Mouse (Mus musculus): ENCODE measurements around the gene Stk16. TPM values are rescaled to one million over a fixed set of nuclear protein-coding genes. Genes with fewer than 3 reads are reported as not detected.

The Stk16 gene
- total and polyA plus RNA-seq, 3 experiments: 72.6 to 114 (median 78.2) TPM

GRCm38 (mm10) chr1:75216797-75217585 lies 6.4 kb downstream of the Stk16 start:
- Histone ChIP-seq H3K27me3 (ENCODE audit: insufficient read depth, low read length) (peaks cover 6% of the 10 kb centered on the region; the same call in 1 of the 2 replicates), H3K4me3 (ENCODE audit: low read depth, low read length) (peak overlapping the region; percentile 76), H3K9me3 (replicated peaks) (no peaks in the 10 kb centered on the region), H3K4me1 (ENCODE audit: insufficient read depth, low read depth, low read length) (peaks cover 81% of the 10 kb centered on the region), H3K36me3 (replicated peaks) (peaks cover 60% of the 10 kb centered on the region)
- ATAC-seq (ENCODE audit: extremely low read depth, insufficient number of reproducible peaks, low FRiP score, poor library complexity, severe bottlenecking) (peak; percentile 4; the same call in 1 of the 2 replicates), DNase-seq (ENCODE audit: low spot score) (peak; percentile 57)
- TF ChIP-seq POLR2AphosphoS5 (IDR thresholded peaks at IDR 0.05; ENCODE audit: insufficient replicate concordance, low read depth, low read length): no peak
- 0 out of 2 replicates have a peak, but pooled peaks have one; percentile 11 for TF ChIP-seq TAL1 (conservative IDR thresholded peaks at IDR 0.05; ENCODE audit: low read depth, low read length)
- TF ChIP-seq GATA1 (IDR thresholded peaks at IDR 0.05; ENCODE audit: borderline replicate concordance, low read length): no peak
- no peak for TF ChIP-seq GATA2 (IDR thresholded peaks at IDR 0.05; ENCODE audit: borderline replicate concordance, low read depth, low read length)
- no peak for TF ChIP-seq CTCF (IDR thresholded peaks at IDR 0.05; ENCODE audit: low read depth, low read length)

GRCm38 (mm10) chr1:75217893-75218226 lies 7.2 kb downstream of the Stk16 start:
- ATAC-seq (ENCODE audit: extremely low read depth, insufficient number of reproducible peaks, low FRiP score, poor library complexity, severe bottlenecking) (no peak), DNase-seq (ENCODE audit: low spot score) (no peak)
- peak overlapping the region; percentile 76 for H3K4me3 ChIP-seq (ENCODE audit: low read depth, low read length)
- H3K36me3 ChIP-seq (replicated peaks): peaks cover 52% of the 10 kb centered on the region
- H3K4me1 ChIP-seq (ENCODE audit: insufficient read depth, low read depth, low read length): peaks cover 74% of the 10 kb centered on the region
- H3K9me3 ChIP-seq (replicated peaks): no peaks in the 10 kb centered on the region
- no peak for TF ChIP-seq TAL1 (conservative IDR thresholded peaks at IDR 0.05; ENCODE audit: low read depth, low read length)
- TF ChIP-seq GATA2 (IDR thresholded peaks at IDR 0.05; ENCODE audit: borderline replicate concordance, low read depth, low read length): no peak
- TF ChIP-seq GATA1 (IDR thresholded peaks at IDR 0.05; ENCODE audit: borderline replicate concordance, low read length): no peak
- TF ChIP-seq CTCF (IDR thresholded peaks at IDR 0.05; ENCODE audit: low read depth, low read length): no peak
- no peak for TF ChIP-seq POLR2AphosphoS5 (IDR thresholded peaks at IDR 0.05; ENCODE audit: insufficient replicate concordance, low read depth, low read length)
- peaks cover 6% of the 10 kb centered on the region; the same call in 1 of the 2 replicates for H3K27me3 ChIP-seq (ENCODE audit: insufficient read depth, low read length)

- peaks cover 6% of the 10 kb centered on the region; the same call in 1 of the 2 replicates for H3K27me3 ChIP-seq (ENCODE audit: insufficient read depth, low read length)
- peaks cover 74% of the 10 kb centered on the region for H3K4me1 ChIP-seq (ENCODE audit: insufficient read depth, low read depth, low read length)
- H3K9me3 ChIP-seq (replicated peaks): no peaks in the 10 kb centered on the region
- ATAC-seq (ENCODE audit: extremely low read depth, insufficient number of reproducible peaks, low FRiP score, poor library complexity, severe bottlenecking) (peak; percentile 48), DNase-seq (ENCODE audit: low spot score) (peak; percentile 85)
- peaks cover 46% of the 10 kb centered on the region for H3K36me3 ChIP-seq (replicated peaks)
- TF ChIP-seq POLR2AphosphoS5 (IDR thresholded peaks at IDR 0.05; ENCODE audit: insufficient replicate concordance, low read depth, low read length): no peak
- no peak for TF ChIP-seq GATA2 (IDR thresholded peaks at IDR 0.05; ENCODE audit: borderline replicate concordance, low read depth, low read length)
- TF ChIP-seq GATA1 (IDR thresholded peaks at IDR 0.05; ENCODE audit: borderline replicate concordance, low read length): no peak
- no peak for TF ChIP-seq TAL1 (conservative IDR thresholded peaks at IDR 0.05; ENCODE audit: low read depth, low read length)
- TF ChIP-seq CTCF (IDR thresholded peaks at IDR 0.05; ENCODE audit: low read depth, low read length): no peak
- peak overlapping the region; percentile 76 for H3K4me3 ChIP-seq (ENCODE audit: low read depth, low read length)
Observed at GRCm38 (mm10) chr1:75218227-75219001, 7.8 kb downstream of the Stk16 start.

GRCm38 (mm10) chr1:75219078-75219477 lies 8.4 kb downstream of the Stk16 start:
- Histone ChIP-seq H3K27me3 (ENCODE audit: insufficient read depth, low read length) (peaks cover 6% of the 10 kb centered on the region; the same call in 1 of the 2 replicates), H3K9me3 (replicated peaks) (no peaks in the 10 kb centered on the region), H3K36me3 (replicated peaks) (peaks cover 40% of the 10 kb centered on the region), H3K4me3 (ENCODE audit: low read depth, low read length) (peak overlapping the region; percentile 76), H3K4me1 (ENCODE audit: insufficient read depth, low read depth, low read length) (peaks cover 72% of the 10 kb centered on the region)
- TF ChIP-seq POLR2AphosphoS5 (IDR thresholded peaks at IDR 0.05; ENCODE audit: insufficient replicate concordance, low read depth, low read length) (peak; percentile 97), GATA2 (IDR thresholded peaks at IDR 0.05; ENCODE audit: borderline replicate concordance, low read depth, low read length) (no peak), CTCF (IDR thresholded peaks at IDR 0.05; ENCODE audit: low read depth, low read length) (no peak), TAL1 (conservative IDR thresholded peaks at IDR 0.05; ENCODE audit: low read depth, low read length) (no peak), GATA1 (IDR thresholded peaks at IDR 0.05; ENCODE audit: borderline replicate concordance, low read length) (no peak)
- DNase-seq (ENCODE audit: low spot score) (peak; percentile 98), ATAC-seq (ENCODE audit: extremely low read depth, insufficient number of reproducible peaks, low FRiP score, poor library complexity, severe bottlenecking) (peak; percentile 72)

GRCm38 (mm10) chr1:75219531-75219930 lies 8.9 kb downstream of the Stk16 start, which contains the start of gene Tuba4a:
Gene Tuba4a (minus strand): TSS chr1:75219865.
- peak within 1 kb of the TSS; percentile 76 for H3K4me3 ChIP-seq (ENCODE audit: low read depth, low read length)
- ATAC-seq (ENCODE audit: extremely low read depth, insufficient number of reproducible peaks, low FRiP score, poor library complexity, severe bottlenecking): no peak
- no peak for DNase-seq (ENCODE audit: low spot score)
- H3K27me3 ChIP-seq (ENCODE audit: insufficient read depth, low read length): peaks cover 6% of the 10 kb centered on the region; the same call in 1 of the 2 replicates
- peaks cover 72% of the 10 kb centered on the region for H3K4me1 ChIP-seq (ENCODE audit: insufficient read depth, low read depth, low read length)
- H3K36me3 ChIP-seq (replicated peaks): peaks cover 35% of the 10 kb centered on the region
- H3K9me3 ChIP-seq (replicated peaks): no peaks in the 10 kb centered on the region
- TF ChIP-seq GATA2 (IDR thresholded peaks at IDR 0.05; ENCODE audit: borderline replicate concordance, low read depth, low read length) (no peak), POLR2AphosphoS5 (IDR thresholded peaks at IDR 0.05; ENCODE audit: insufficient replicate concordance, low read depth, low read length) (no peak), GATA1 (IDR thresholded peaks at IDR 0.05; ENCODE audit: borderline replicate concordance, low read length) (no peak), TAL1 (conservative IDR thresholded peaks at IDR 0.05; ENCODE audit: low read depth, low read length) (no peak), CTCF (IDR thresholded peaks at IDR 0.05; ENCODE audit: low read depth, low read length) (no peak)

Measured in G1E (cell line).